Mouse (Mus musculus): Measurements from ENCODE around the gene Efcab5.
"Not testable (repeated sequence)": the region's sequence is repeated elsewhere in the genome, so short reads cannot be mapped to it uniquely, and the experiment has no call there.

The Efcab5 gene

DNA sequence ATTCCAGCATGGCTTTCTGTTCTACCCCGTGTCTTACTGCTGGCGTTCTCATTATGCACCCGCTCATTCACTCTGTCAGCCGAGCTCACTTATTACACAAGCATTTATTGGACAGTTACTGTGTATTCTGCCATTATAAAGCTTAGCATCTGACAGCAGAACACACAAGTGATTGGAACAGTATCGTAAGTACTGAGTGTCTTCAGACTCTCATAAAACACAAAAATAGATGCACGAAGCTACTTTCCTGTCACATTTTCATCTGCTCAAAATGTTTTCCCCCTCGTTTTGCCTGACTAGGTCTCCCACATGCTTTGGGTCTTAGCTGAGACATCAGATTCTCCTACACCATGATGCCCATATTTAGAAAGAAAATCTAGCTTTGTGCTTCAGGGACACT is 14.2 kb downstream of the Efcab5 start:
- no peak for DNase-seq (ENCODE audit: low spot score)

DNA sequence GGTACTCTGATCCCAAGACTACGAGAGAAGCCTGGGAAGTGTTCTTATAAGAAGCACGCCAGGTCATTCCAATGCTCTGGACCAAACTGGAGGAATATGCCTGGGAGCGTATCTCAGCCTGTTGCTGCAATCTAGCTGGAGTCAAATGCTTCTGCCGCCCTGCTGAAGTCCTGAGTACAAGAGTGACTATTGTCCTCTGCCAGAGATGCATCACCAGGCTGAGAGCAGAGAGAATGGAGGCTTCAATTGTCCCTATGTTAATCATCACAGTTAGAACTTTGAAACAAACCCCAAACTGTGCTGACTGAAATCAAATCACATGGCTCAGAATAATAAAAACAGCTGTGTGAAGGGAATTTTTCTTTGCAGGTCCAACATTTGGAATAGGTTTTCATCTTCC is 15.0 kb downstream of the Efcab5 start:
- no peak for DNase-seq (ENCODE audit: low spot score)

DNA sequence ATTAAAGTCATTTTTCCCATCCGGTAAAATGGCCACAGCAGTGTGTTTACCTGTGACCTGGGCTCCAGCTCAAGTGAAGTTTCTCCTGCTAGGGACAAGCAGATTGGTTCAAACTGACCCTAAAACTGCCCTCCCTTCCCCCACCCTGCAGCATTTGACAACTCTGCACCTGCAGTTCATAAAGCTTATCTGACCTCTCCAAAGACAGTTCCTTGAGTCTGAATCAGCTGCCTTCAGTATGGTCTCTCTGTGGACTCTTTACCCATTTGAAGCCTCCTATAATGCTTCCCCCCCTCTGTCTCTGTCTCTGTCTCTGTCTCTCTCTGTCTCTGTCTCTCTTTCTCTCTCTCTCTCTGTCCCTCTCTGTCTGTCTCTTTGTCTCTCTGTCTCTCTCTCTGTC is 28.0 kb downstream of the Efcab5 start:
- DNase-seq (ENCODE audit: low spot score): peak; percentile 14

DNA sequence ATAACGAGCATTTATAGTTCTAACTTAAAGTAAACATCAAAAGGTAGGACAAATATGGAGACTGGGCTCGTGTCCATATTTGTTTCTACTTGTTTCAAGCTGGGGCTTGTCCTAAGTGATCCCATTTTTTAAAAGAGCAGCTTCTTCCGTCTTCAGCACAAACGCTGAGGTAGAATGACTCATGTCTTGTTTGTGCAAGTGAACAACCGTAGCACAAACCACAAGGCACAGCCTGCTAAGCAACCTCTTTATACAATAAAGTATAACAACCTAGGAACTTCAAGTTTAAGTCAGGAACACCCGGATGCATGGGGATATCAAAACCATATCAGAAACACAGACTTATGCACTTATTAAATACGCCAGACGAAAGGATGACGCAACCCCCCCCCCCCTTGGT is 28.4 kb downstream of the Efcab5 start:
- no peak for DNase-seq (ENCODE audit: low spot score)

DNA sequence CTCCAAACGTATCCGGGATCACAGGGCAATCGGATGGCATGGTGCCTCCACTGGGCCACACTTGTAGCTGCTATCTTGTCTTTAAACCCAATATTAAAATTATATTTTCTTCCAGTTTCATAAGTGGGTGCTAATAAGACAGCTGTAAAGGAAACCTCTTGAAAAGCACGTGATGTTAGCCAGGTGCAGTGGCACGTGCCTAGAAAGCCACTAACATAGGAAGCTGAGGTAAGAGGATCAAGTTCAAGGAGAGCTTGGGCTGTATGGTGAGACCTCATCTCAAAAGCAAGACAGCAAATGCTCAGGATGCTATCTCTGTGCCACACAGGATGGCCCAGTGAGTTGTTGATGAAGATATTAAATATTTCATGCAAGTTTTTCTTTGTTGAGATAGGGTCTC is 34.6 kb downstream of the Efcab5 start:
- no peak for DNase-seq (ENCODE audit: low spot score)

DNA sequence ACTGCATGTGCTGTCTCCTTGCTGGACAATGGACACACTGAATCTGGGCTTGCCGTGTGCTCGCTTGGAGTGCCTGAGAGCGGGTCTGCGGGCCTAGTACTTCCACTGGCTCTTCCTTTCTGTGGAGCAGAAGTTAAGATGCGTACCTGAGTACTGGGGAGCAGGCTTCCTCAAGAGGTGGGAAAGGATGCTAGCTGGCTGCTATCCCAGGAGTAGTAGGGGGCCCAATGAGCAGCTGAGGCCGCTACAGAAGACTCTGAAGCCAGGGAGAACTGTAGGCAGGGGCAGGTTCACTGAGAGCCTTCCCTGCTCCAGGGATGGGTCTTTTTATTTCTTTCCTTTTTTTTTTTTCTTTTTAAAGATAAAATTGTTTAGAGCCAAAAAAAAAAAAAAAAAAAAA is 38.0 kb downstream of the Efcab5 start:
- DNase-seq (ENCODE audit: low spot score): no peak

DNA sequence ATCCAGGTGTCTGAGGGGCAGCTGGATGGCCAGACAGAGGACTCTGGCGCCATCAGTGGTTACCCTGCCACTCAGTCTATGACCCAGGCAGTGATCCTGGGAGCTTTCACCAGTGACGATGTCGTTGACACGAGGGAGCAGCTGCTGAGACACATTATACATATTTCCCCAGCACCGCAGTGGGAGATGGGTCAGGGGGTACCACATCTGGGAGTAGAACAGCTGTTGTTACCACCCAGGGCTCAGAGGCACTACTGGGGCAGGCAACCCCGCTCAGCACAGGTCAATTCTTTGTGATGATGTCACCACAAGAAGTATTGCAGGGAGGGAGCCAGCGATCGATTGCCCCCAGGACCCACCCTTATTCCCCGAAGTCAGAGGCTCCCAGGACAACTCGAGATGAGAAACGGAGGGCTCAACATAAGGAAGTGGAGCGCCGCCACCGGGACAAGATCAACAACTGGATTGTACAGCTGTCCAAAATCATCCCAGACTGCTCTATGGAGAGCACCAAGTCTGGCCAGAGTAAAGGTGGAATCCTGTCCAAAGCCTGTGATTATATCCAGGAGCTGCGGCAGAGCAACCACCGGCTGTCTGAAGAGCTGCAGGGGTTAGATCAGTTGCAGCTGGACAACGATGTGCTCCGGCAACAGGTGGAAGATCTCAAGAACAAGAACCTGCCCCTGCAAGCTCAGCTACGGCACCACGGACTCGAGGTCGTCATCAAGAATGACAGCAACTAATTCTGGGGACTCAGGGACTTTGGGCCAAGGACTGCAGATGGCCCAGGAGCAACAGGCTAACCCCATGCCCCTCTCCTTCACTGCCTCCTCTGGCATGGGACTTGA is 38.8 kb downstream of the Efcab5 start:
- not testable (repeated sequence) for DNase-seq (ENCODE audit: low spot score)

DNA sequence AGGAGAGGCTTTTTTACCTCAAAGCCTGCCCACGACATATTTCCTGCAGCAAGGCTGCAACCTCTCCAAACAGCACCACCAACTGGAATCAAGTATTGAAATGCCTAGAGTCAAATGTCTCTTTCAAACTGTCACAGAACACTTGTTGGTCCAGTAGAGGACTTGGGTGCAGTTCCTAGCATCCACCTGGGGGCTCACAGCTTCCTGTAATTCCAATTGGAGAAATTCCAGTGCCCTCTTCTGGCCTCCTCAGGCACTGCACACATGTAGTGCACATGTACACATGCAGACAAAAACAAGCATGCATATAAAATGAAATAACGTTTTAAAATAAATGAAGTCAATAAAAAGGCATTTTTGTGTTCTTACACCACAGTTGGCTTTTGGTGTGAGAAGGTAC is 40.0 kb downstream of the Efcab5 start:
- no peak for DNase-seq (ENCODE audit: low spot score)

DNA sequence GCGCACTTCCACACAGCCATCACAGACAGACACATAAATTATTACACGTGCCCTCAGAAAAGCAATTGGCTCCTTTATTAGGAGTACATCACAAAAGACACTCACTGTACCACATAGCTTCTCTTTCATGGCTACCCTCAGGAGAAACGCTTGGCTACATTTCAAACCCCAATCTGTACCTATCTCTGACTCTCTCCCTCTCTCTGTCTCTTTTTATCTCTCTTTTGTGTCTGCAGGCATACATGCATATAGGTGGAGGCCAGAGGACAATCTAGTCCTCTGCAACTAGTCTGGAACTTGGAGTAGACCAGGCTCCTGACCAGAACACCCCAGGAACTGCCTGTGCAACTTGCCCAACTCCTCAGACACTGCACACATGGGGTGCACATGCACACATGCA is 41.0 kb downstream of the Efcab5 start:
- DNase-seq (ENCODE audit: low spot score): no peak

DNA sequence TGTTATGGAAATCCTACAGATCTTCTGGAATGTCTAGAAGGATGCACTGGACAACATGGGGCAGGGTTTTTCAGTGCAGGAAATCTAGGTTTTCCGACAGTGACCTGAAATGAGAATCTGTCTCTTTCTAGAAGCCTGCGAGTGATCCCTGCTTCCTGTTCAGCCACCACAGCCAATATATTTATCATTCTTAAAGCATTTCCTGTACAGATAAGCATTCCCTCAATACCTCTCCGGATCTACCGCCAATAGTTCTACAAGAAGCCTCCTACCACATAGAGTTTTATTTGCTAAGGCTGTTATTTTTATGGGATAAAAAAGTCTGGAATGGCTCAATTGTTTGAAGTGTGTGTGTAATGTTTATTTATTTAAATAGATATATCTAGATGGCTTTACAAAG is 43.3 kb downstream of the Efcab5 start:
- no peak for DNase-seq (ENCODE audit: low spot score)

DNA sequence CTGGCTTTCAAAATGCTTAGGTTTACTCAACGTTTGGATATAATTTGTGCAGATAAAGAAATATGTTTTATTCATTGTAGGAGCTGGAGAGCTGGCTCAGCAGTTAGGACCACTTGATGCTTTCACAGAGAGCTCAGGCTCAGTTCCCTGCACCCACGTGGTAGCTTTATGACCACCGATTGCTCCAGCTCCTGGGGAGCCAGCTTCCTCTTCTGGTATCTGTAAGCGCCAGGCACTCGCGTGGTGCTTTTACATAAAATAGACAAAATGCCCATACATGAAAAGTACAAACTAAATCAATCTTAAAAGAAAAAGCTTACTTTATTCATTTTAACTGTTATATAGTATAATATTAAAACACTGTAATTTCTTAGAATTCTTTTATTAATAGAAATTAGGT is 46.8 kb downstream of the Efcab5 start:
- DNase-seq (ENCODE audit: low spot score): no peak

DNA sequence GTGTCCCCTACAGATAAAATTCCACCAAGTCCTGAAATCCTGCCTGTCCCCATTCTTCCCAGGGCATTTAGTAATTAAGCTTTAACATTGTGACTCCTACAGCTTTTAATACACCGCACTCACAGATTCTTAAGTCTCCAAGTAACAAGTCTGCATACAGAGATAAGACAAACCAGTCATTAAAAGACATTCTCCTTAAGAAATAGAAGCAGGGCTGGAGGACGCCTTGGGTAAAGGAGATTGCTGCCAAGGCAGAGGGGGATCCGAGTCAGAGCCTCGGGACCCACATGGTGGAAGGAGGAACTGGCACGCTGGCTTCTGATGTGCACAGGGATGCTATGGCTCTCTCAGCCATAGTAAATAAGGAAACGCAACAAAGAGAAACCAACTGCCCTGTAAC is 48.8 kb downstream of the Efcab5 start:
- no peak for DNase-seq (ENCODE audit: low spot score)

DNA sequence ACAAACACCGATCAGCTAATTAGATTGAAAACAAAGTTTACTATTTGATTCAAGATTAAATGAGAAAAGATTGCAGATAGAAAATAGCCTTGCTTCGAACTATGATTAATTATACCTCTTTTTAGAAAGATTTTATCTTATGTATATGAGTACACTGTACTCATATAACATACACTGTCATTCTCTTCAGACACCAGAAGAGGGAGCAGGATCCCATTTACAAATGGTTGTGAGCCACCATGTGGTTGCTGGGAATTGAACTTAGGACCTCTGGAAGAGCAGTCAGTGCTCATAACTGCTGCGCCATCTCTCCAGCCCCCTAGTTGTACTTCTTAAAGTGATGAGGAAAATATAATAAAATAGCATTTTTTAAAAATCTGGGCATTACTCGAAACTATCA is 55.3 kb downstream of the Efcab5 start:
- no peak for DNase-seq (ENCODE audit: low spot score)

DNA sequence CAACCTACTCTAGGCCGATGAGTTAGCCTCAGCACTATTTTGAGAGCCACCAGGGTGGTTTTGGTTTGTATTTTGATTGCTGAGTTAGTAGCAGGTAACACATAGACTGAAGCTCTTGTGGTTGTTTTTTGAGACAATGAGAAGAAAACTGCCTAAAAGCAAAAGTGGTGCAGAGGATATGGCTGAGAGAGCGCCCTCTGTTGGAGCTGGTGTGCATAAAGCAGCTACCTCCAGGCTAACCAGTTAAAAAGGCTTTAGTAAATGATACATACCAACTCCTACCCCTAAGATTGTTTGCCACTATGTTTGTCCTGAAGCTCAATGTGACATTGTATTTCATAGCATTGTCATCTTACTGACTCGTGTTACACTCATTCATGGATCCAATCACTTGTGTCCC is 56.2 kb downstream of the Efcab5 start:
- no peak for DNase-seq (ENCODE audit: low spot score)

DNA sequence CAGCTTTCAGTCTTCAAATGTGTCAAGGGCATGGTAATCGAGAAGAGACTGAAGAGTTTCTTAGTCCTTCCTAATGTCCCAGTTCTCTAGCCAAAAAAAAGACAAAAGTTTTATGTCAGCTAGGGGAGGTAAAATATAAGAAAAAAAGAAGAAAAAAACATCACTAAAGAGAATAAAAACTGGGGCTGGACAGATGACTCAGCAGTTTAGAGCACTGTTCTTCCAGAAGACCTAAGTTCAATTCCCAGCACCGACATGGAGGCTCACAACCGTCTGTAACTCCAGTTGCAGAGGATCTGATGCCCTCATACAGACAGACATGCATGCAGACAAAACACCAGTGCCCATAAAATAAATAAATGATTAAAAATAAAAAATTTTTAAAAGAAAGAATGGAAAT is 60.2 kb downstream of the Efcab5 start:
- DNase-seq (ENCODE audit: low spot score): no peak

DNA sequence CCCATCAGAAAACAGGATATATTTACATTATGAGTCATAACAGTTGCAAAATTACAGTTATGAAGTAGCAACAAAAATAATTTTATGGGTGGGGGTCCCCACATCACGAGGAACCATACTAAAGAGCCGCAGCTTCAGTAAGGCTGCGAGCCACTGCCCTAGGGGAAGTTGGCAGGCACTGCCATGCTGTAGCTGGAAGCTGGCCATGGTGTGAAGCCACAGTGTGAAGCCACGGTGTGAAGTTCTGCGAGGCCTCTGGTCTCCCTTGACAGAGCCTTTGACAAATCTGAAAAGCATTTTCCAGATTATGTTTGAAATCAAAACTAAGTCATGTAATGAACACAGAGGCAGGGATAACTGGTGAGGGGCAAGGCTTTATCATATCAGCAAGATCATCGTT is 77.6 kb downstream of the Efcab5 start:
- no peak for DNase-seq (ENCODE audit: low spot score)

DNA sequence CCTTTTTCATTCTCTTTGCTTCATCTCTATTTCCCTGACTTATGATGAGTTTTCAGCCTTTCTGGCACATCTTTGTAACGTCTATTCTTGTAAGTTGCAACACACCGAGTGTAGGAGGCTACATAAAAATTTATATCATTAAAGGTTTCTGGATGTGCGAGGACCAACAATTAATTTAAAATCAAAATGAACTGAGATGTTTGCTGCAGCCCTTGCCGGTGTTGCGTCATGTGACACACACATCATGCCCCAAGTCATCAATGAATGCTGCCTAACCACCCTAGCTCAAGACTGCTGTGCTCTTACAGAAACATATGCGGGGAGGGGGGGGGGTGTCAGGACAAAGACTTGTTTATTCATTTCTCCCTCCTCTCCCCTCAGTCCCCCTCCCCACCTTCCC is 80.3 kb downstream of the Efcab5 start:
- DNase-seq (ENCODE audit: low spot score): no peak

DNA sequence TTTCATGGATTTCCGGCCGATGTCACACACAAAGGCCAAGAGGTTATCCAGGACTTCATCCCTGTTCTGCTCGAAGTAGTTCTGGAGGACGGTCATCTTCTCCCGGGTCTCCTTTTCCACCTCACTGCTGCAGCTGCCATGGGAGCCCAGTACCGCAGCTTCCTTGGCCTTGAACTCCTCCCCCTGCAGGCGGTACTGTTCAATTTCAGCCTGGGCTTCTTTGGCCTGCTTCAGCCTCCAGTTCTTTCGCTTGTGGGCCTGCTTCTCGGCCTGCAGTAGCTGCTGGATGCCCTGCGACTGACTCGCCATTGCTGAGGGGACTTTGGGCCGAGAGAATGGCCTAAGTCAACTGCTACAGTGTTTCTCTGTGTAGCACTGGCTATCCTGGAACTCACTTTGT is 80.9 kb downstream of the Efcab5 start:
- not testable (repeated sequence) for DNase-seq (ENCODE audit: low spot score)

DNA sequence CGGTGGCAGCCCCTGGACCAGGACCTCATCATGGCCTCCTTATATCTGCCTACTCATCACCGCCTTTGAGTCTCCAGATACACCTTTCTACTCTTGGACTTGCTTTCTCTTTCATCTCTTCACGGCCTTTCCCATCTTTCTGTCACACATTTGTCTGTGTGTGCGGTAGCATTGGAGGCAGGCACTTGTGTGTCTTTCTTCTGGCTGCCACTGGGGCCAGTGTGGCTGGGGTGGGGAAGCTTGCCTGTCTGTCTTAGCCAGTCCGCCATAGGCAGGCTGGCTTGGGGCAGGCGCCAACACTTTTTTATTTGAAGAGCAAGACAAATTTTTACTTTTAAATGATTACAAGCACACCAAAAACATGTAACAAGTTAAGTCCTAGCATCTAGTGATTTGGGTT is 81.8 kb downstream of the Efcab5 start:
- no peak for DNase-seq (ENCODE audit: low spot score)

DNA sequence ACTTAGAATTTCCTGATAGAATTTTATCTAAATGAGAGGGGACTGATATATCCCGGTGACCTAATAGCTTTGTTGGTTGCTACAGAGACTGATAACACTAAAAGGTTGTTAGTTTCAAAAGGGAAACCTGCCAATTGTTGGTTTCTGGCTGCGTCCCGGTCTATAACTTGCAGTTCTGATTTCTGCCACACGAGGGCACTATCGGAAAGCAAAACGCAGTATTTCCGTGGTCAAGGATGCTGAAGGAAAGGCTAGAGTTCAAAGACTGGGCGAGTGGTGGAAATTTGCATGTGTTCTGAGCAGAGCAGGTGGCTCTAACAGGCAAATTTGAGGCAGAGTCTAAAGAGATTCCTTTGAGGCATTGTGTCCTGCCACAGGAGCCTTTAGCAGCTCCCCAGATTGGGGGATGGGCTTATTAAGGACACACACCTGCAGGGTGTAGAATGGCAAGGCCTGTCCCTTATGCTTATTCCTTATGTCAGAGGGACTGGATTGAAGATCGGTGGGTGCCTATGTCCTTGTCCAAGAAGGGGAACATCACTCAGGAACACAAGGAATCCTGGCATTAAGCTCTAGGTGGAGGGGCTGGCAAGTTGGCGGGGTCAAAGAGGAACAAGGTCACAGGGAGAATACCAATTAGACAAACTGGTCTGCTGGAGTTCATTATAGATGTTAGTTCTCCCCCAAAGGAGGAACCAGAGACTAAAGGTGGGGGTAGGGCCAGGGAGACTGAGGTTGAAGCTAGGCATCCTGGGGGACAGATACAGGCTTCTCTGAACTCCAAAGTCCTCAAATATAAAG is 88.4 kb downstream of the Efcab5 start:
- peak; percentile 56 for DNase-seq (ENCODE audit: low spot score)

DNA sequence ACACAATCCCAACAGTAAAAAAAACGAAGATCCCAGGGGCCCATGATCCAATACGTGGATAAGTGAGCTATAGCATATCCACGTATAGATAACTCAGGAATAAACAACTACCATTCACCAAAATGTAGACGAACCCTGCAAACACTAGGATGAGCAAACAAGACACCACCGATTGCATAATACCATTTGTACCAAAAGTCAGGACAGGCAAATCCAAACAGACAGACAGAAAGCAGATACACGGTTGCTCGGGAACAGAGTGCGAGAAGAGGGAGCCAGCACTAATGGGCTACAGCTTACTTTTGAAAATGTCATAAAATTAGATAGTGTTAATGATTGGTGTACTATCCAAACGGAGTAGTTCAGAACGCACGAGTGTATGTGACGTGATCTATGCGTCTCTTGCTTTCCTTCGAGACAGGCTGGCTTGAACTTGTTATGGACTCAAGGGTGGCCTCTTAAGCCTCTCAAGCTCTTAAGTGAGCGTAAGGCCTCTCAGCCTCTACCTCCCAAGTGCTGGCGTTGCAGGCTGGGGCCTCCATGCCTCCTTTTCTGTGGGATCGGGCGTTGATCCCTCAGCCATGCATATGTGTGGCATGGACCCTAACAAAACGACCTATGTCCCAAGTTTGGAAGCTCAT is 90.3 kb downstream of the Efcab5 start:
- DNase-seq (ENCODE audit: low spot score): no peak

DNA sequence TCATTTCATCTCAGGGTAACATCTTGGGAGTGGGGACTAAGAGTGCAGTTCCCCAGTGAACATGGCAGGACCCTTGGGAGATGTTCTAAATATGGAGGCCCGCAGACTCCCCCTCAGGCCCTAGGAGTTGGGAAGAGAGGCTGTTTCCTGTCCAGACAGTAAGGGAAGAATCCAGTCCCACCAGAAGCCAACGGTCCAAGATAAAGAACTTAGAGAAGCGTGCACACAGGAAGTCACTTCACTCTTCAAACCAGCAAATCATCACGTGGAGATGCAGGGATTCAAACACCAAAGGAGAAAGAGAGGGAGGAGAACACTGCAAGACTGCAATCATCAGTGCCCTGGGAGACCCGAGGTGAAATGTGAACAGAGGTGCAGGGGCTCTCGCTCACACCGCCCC is 91.8 kb downstream of the Efcab5 start:
- DNase-seq (ENCODE audit: low spot score): no peak

DNA sequence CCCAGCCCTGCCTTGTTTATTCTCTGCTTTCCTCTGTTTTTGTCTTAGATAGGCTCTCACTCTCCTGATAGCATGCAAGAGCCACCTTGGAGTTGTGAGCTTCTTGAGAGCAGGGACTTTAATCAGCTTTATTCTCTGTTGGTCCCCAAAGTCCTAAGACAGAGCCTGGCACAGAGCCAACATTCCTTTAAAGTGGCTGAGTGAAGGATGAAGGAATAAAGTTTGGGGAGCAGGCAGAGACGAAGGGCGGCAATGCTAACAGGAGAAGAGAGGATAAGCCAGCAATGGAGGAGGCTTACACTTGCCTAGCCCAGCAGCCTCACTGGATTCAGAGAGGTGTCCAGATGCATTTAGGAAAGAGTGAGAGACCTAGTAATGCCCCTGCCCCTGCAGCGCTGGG is 92.2 kb downstream of the Efcab5 start:
- no peak for DNase-seq (ENCODE audit: low spot score)

Measured in yolk sac, embryonic 10.5 days (tissue).